Mouse (Mus musculus) neural tube, embryonic 12.5 days (tissue): ENCODE data around the gene Mgat4c. TPM values are rescaled to one million over a fixed set of nuclear protein-coding genes. Genes with fewer than 3 reads are reported as not detected.

Source experiments
- ATAC-seq: fragments of 200-750 bp; cut with Nextera tagmentation; 2 replicates; pipeline ENCODE4 v1.8.0; 2017; ENCODE audit warnings: low read depth, mild to moderate bottlenecking, moderate TSS enrichment, moderate library complexity; ENCODE audit not compliant: low FRiP score
- H3K27ac ChIP-seq: fragments of 300-500 bp; sonication (generic); 2 replicates; pipeline ENCODE4 v1.5.1; 2016
- H3K27me3 ChIP-seq: fragments of 300-500 bp; sonication (generic); replicated peaks from 2 replicates; pipeline ENCODE4 v1.6.1; 2016; ENCODE audit warnings: mild to moderate bottlenecking
- H3K36me3 ChIP-seq: fragments of 300-500 bp; sonication (generic); 2 replicates; pipeline ENCODE4 v1.6.1; 2016; ENCODE audit warnings: mild to moderate bottlenecking
- H3K4me1 ChIP-seq: fragments of 300-500 bp; sonication (generic); 2 replicates; pipeline ENCODE4 v1.6.1; 2016
- H3K4me2 ChIP-seq: fragments of 300-500 bp; sonication (generic); replicated peaks from 2 replicates; pipeline ENCODE4 v1.6.1; 2016; ENCODE audit warnings: mild to moderate bottlenecking
- H3K4me3 ChIP-seq: fragments of 300-500 bp; sonication (generic); 2 replicates; pipeline ENCODE4 v1.5.1; 2016
- H3K9ac ChIP-seq: fragments of 300-500 bp; sonication (generic); 2 replicates; pipeline ENCODE4 v1.6.1; 2016; ENCODE audit warnings: mild to moderate bottlenecking
- H3K9me3 ChIP-seq: fragments of 300-500 bp; sonication (generic); 2 replicates; pipeline ENCODE4 v1.6.1; 2016; ENCODE audit warnings: mild to moderate bottlenecking
- WGBS: fragments of 180-500 bp; shearing (Covaris S2); methylation state at CpG from one replicate; pipeline ENCODE4 v1.1.7; 2016; 5-methylcytosine and 5-hydroxymethylcytosine counted together
- polyA plus RNA-seq: library from polyadenylated mRNA; unstranded; fragments of >200 nt; fragmentation: Nextera tagmentation; extraction: Ambion mirVana; gene quantifications from 2 replicates; pipeline ENCODE4 v1.2.1, GENCODE M21; 2016

Gene Mgat4c
- polyA plus RNA-seq, result 6.6 and 8.5 TPM in 2 replicates

DNA sequence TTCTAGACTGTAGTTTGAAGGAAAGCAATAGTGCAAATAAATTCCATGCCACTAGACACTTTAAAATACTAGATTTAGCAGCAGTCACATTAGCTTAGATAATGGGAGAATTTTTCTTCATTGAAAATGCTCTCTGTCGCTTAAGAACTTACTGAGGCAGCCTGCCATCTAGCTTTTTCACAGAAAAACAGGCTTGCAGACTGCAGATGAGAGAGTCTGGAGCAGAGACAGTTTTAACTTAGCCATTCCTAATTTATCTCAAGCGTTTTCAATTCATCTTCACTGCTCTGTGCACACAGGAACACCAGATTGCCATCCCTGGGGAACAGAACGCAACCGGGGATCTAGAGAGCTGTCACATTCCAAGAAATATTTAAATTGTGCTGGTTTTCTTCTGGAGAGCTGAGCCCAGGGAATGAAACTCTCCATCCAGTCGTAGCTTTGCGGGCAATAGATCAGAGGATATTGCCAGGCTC lies at the start of gene Mgat4c:
TSS of gene Mgat4c (plus strand) at position 51 of the 476 bp plus-strand sequence.
- no peak within 1 kb of the TSS; the same call in 1 of the 2 replicates for H3K4me2 ChIP-seq

DNA sequence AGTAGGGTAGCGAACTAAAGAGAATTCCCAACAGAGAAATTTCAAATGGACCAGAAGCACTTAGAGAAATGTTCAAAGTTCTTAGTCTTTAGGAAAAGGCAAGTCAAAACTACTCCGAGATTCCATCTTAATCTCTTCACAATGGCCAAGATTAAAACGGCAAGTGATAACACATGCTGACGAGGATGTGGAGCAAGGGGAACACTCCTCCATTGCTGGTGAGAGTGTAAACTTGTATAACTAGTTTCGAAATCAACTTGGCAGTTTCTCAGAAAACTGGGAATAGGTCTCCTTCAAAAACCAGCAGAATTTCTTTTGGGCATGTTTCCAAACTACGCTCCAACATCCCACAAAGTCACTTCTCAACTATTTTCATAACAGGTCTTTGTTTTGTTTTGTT lies 46.0 kb upstream of the Mgat4c start:
- Histone ChIP-seq H3K9me3 (no peaks in the 10 kb centered on the region), H3K9ac (no peak overlapping the region), H3K4me3 (no peak overlapping the region), H3K27ac (no peak overlapping the region), H3K36me3 (no peaks in the 10 kb centered on the region), H3K4me1 (no peaks in the 10 kb centered on the region), H3K4me2 (no peak overlapping the region), H3K27me3 (no peaks in the 10 kb centered on the region)
- no peak for ATAC-seq
- WGBS, result 90% methylated on average over 6 of the region's 6 CpGs

More for the DNA sequence above, at the start of gene Mgat4c:
- Histone ChIP-seq H3K4me3 (no peak within 1 kb of the TSS), H3K36me3 (no peaks in the 10 kb centered on the region), H3K9me3 (no peaks in the 10 kb centered on the region), H3K27me3 (no peaks in the 10 kb centered on the region), H3K27ac (no peak within 1 kb of the TSS), H3K9ac (no peak within 1 kb of the TSS), H3K4me1 (no peaks in the 10 kb centered on the region)
- WGBS, result 62% methylated on average over 6 of the region's 6 CpGs
- ATAC-seq, result peak; percentile 48; the same call in 1 of the 2 replicates

DNA sequence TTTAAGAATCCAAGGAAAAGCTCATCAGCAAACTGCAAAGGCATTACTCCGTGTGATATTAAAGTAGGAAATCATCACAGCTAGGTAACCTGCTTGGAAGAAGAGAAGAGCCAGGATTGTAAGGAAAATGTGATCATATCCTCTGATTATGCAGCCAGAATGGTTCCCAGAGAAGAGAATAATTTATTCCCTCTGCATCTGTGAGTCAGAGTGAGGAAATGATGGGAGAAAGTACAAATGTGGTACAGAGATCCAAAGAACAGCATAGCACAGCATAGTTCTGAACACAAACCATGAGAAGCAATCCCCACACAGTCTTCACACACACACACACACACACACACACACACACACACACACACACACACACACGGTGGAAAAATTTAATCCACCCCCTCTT lies 40.2 kb upstream of the Mgat4c start:
- Histone ChIP-seq H3K4me1 (no peaks in the 10 kb centered on the region), H3K9ac (no peak overlapping the region), H3K36me3 (no peaks in the 10 kb centered on the region), H3K9me3 (no peaks in the 10 kb centered on the region), H3K4me2 (no peak overlapping the region), H3K27ac (no peak overlapping the region), H3K4me3 (no peak overlapping the region), H3K27me3 (no peaks in the 10 kb centered on the region)
- no peak for ATAC-seq
- 81% methylated on average over 2 of the region's 2 CpGs for WGBS

DNA sequence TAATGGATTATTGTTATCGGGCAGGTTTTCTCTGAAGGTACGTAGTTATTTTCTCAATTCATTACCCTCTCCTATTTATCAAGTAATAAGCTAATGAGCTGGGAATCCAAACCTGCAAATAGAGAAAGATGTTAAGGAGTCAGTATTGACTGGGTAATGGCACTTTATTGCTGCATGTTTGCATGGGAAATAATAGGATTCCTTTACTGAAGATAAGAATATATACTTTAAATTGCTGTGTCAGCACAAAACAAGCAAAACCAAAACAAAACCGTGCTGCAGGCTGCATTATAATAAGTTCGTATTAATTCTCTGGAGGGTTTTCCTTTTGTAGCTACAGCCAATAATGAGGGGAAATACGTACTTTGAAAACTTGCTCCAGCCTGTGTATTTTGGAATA lies 627 bp downstream of the Mgat4c start:
- no peak overlapping the region for H3K9ac ChIP-seq

DNA sequence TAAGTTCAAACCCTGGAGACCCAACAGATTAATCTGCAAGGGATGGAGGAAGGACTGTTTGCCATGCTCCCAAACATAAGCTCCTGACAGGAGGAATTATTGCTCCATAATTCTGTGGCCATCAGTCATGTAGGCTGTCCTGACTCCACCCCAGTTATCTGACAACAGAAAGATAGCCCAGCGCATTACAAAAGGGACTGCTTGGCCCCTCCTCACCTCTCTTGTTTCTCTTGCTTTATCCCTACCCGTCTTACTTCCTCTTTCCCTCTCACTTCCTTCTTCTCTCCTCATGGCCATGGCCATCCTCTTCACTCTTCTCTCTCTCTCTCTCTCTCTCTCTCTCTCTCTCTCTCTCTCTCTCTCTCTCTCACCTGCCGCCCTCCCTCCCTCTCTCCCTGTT lies 80.5 kb downstream of the Mgat4c start:
- Histone ChIP-seq H3K27ac (no peak overlapping the region), H3K9me3 (no peaks in the 10 kb centered on the region), H3K4me2 (no peak overlapping the region), H3K9ac (no peak overlapping the region), H3K36me3 (no peaks in the 10 kb centered on the region), H3K27me3 (no peaks in the 10 kb centered on the region), H3K4me1 (no peaks in the 10 kb centered on the region), H3K4me3 (no peak overlapping the region)
- WGBS, result 78% methylated on average over 3 of the region's 3 CpGs
- no peak for ATAC-seq

More for the DNA sequence above, 627 bp downstream of the Mgat4c start:
- WGBS, result 76% methylated on average over 5 of the region's 5 CpGs
- no peaks in the 10 kb centered on the region for H3K36me3 ChIP-seq
- no peaks in the 10 kb centered on the region for H3K27me3 ChIP-seq
- H3K27ac ChIP-seq, result no peak overlapping the region
- no peak overlapping the region for H3K4me3 ChIP-seq
- 0 out of 2 replicates have a peak, but pooled peaks have one; percentile 9 for ATAC-seq
- H3K9me3 ChIP-seq, result no peaks in the 10 kb centered on the region
- H3K4me2 ChIP-seq, result no peak overlapping the region; the same call in 1 of the 2 replicates
- H3K4me1 ChIP-seq, result no peaks in the 10 kb centered on the region

GRCm38 (mm10) chr10:101770688-101771087 lies 89.4 kb downstream of the Mgat4c start:
- Histone ChIP-seq H3K27ac (no peak overlapping the region), H3K9ac (no peak overlapping the region), H3K27me3 (no peaks in the 10 kb centered on the region), H3K4me3 (no peak overlapping the region), H3K4me1 (no peaks in the 10 kb centered on the region), H3K9me3 (no peaks in the 10 kb centered on the region), H3K4me2 (no peak overlapping the region), H3K36me3 (no peaks in the 10 kb centered on the region)
- 89% methylated on average over 1 of the region's 1 CpGs for WGBS
- ATAC-seq, result no peak

- Histone ChIP-seq H3K4me1 (no peaks in the 10 kb centered on the region), H3K4me2 (no peak overlapping the region), H3K27me3 (no peaks in the 10 kb centered on the region), H3K9me3 (no peaks in the 10 kb centered on the region), H3K36me3 (no peaks in the 10 kb centered on the region), H3K9ac (no peak overlapping the region), H3K27ac (no peak overlapping the region), H3K4me3 (no peak overlapping the region)
- WGBS, result 78% methylated on average over 4 of the region's 4 CpGs
- no peak for ATAC-seq
Observed at GRCm38 (mm10) chr10:101771157-101771556, 89.9 kb downstream of the Mgat4c start.

DNA sequence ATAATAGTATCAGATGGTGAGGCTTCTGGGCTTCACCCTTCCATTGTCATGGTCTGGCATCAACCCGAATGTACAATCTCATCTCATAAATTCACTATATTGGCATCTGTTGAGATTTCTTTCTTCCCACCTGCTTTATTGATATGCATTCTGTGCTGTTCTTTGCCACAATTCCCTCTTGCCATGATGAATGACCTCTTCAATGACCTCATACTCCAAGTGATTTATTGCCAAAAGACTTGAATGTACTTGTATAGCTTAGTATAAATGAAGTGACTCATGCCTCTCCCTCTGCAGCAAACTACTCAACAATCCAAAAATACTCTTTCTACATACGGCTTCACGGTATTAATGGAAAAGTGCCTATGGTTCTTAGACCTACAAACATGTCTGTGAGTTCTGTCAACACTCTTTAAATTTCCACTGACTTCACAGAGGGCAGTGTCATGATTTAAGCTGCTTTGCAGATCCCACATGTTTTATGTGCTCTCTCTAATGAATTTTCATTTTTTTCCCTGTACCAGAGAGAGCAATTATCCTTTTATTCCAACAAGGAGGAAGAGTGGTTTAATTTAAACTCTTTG lies 102.0 kb downstream of the Mgat4c start:
- Histone ChIP-seq H3K27me3 (no peaks in the 10 kb centered on the region), H3K9ac (no peak overlapping the region), H3K36me3 (no peaks in the 10 kb centered on the region), H3K27ac (no peak overlapping the region), H3K4me3 (no peak overlapping the region), H3K9me3 (no peaks in the 10 kb centered on the region), H3K4me1 (no peaks in the 10 kb centered on the region), H3K4me2 (no peak overlapping the region)
- WGBS, result 68% methylated on average over 3 of the region's 3 CpGs
- ATAC-seq, result no peak

GRCm38 (mm10) chr10:101795507-101795906 lies 114.2 kb downstream of the Mgat4c start:
- no peaks in the 10 kb centered on the region for H3K27me3 ChIP-seq
- no peak overlapping the region for H3K4me2 ChIP-seq
- no peak overlapping the region for H3K4me3 ChIP-seq
- no peak for ATAC-seq
- no peaks in the 10 kb centered on the region for H3K4me1 ChIP-seq
- no peak overlapping the region for H3K9ac ChIP-seq
- no peaks in the 10 kb centered on the region for H3K36me3 ChIP-seq
- no peak overlapping the region for H3K27ac ChIP-seq
- H3K9me3 ChIP-seq, result no peaks in the 10 kb centered on the region
- 93% methylated on average over 1 of the region's 1 CpGs for WGBS

DNA sequence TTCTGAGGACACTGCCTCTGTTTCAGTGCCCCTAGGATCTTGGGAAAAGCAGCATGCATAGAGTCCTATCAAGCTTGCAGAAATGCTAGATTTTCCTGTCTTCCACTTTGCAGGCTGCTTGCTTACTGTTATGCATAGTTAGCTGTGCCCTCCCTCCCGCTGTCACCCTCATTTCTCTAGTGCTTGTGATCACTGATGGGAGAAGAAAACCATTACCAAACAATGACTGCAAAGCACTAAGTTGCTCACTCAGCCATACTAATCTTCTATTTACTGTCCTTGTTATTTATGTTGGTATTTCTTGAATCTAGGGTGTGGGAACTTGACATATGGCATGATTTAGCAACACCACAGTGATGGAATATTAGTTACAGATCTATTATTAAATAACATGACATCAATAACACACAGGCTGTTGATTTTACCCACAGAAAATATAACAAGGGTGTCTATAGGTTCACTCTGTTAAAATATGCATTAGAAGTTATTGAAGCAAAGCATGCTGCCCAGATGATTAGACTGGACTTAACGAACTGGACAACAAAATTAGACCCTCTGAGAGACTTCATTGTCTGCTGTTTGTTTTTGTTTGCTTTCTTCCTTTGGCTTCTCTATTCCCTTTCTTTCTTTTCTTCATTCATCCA lies 117.7 kb downstream of the Mgat4c start:
- Histone ChIP-seq H3K9ac (no peak overlapping the region), H3K9me3 (no peaks in the 10 kb centered on the region), H3K27me3 (no peaks in the 10 kb centered on the region), H3K4me1 (no peaks in the 10 kb centered on the region), H3K36me3 (no peaks in the 10 kb centered on the region), H3K4me3 (no peak overlapping the region), H3K27ac (no peak overlapping the region), H3K4me2 (no peak overlapping the region)
- peak; percentile 84 for ATAC-seq
- WGBS, result 50% methylated on average over 2 of the region's 2 CpGs

GRCm38 (mm10) chr10:101808768-101809167 lies 127.5 kb downstream of the Mgat4c start:
- Histone ChIP-seq H3K36me3 (no peaks in the 10 kb centered on the region), H3K27ac (no peak overlapping the region), H3K4me1 (no peaks in the 10 kb centered on the region), H3K4me3 (no peak overlapping the region), H3K9ac (no peak overlapping the region), H3K9me3 (no peaks in the 10 kb centered on the region), H3K27me3 (no peaks in the 10 kb centered on the region), H3K4me2 (no peak overlapping the region)
- WGBS, result 93% methylated on average over 2 of the region's 2 CpGs
- no peak for ATAC-seq

DNA sequence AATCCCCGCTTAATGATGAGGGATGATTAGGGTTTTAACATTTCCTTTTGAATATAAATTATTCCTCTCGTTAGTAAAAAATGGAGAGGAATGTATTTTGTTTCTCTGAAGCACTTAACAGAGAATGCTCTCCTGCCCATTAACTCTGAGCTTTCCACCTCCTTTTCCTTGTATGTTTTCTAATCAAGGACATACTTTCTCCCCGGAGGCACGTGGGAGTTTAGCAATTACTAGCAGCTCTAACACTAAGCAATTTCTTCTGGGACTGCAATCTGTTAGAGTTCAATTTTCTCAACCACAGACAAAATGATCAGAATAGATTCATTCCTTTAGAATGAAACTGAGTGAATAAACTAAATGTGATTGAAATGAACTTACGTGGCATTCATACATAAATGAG lies 135.6 kb downstream of the Mgat4c start:
- H3K9me3 ChIP-seq, result no peaks in the 10 kb centered on the region
- H3K27ac ChIP-seq, result no peak overlapping the region
- no peak overlapping the region for H3K4me3 ChIP-seq
- no peak overlapping the region for H3K9ac ChIP-seq
- 67% methylated on average over 5 of the region's 5 CpGs for WGBS
- H3K4me1 ChIP-seq, result no peaks in the 10 kb centered on the region
- no peak for ATAC-seq
- H3K36me3 ChIP-seq, result no peaks in the 10 kb centered on the region
- H3K27me3 ChIP-seq, result no peaks in the 10 kb centered on the region
- H3K4me2 ChIP-seq, result no peak overlapping the region

DNA sequence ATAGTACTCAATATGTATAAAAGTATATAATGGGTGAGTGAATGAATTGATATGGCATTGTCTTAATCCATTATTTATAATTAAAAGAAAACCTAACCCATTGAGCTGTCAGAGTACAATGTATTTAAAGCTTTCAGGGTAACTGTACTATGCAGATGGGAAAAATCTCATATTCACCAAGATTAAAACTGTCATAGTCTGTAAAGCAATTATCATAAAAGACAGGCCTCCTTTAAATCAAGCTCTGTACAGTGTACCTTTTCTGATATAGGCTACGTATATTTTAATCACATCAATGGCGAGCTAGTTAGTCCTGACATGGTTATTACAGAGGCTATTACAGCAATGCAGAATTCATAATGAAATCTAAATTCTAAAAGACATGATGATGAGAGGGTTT lies 146.7 kb downstream of the Mgat4c start:
- Histone ChIP-seq H3K4me3 (no peak overlapping the region), H3K9ac (no peak overlapping the region), H3K4me1 (no peaks in the 10 kb centered on the region), H3K36me3 (no peaks in the 10 kb centered on the region), H3K27ac (no peak overlapping the region), H3K27me3 (no peaks in the 10 kb centered on the region), H3K4me2 (no peak overlapping the region), H3K9me3 (no peaks in the 10 kb centered on the region)
- WGBS, result 76% methylated on average over 2 of the region's 2 CpGs
- ATAC-seq, result no peak
